Mouse (Mus musculus): Measurements from ENCODE around the gene Cpxm2. TPM values are rescaled to one million over a fixed set of nuclear protein-coding genes. Genes with fewer than 3 reads are reported as not detected.

The Cpxm2 gene
- total and polyA plus RNA-seq, 2 experiments from 2014 or later = 2.5 to 3.3 TPM

- H3K27ac ChIP-seq = no peak overlapping the region
- no peak for TF ChIP-seq CTCF (IDR thresholded peaks at IDR 0.05; ENCODE audit: low read depth)
- H3K4me1 ChIP-seq (ENCODE audit: insufficient read depth, low read length) = 0 out of 2 replicates have a peak, but pooled peaks cover 4% of the 10 kb centered on the region
- H3K9ac ChIP-seq (replicated peaks; ENCODE audit: low read length) = no peak overlapping the region
- H3K4me2 ChIP-seq (ENCODE audit: low read depth, low read length) = no peak overlapping the region
- no peaks in the 10 kb centered on the region for H3K9me3 ChIP-seq (ENCODE audit: low read length)
- no peaks in the 10 kb centered on the region for H3K27me3 ChIP-seq (ENCODE audit: insufficient read depth, low read length)
- no peaks in the 10 kb centered on the region for H3K36me3 ChIP-seq (ENCODE audit: insufficient read depth, low read length)
- WGBS = 46% methylated on average over 2 of the region's 2 CpGs
- H3K4me3 ChIP-seq (ENCODE audit: low read length) = no peak overlapping the region
- DNase-seq (ENCODE audit: low spot score) (peak; percentile 63), ATAC-seq (no peak)
These were observed 39.1 kb upstream of the Cpxm2 start for GRCm38 (mm10) chr7:132193606-132194005.

GRCm38 (mm10) chr7:132187456-132187855 is 32.9 kb upstream of the Cpxm2 start:
- no peak for ATAC-seq
- Histone ChIP-seq H3K4me3 (ENCODE audit: low read length) (no peak overlapping the region), H3K27ac (no peak overlapping the region), H3K4me2 (ENCODE audit: low read depth, low read length) (no peak overlapping the region), H3K4me1 (ENCODE audit: insufficient read depth, low read length) (peaks cover 6% of the 10 kb centered on the region), H3K9ac (replicated peaks; ENCODE audit: low read length) (no peak overlapping the region), H3K27me3 (ENCODE audit: insufficient read depth, low read length) (no peaks in the 10 kb centered on the region), H3K9me3 (ENCODE audit: low read length) (no peaks in the 10 kb centered on the region), H3K36me3 (ENCODE audit: insufficient read depth, low read length) (no peaks in the 10 kb centered on the region)
- TF ChIP-seq CTCF (IDR thresholded peaks at IDR 0.05; ENCODE audit: low read depth) = no peak
- WGBS = 62% methylated on average over 3 of the region's 3 CpGs
- no peak for DNase-seq (ENCODE audit: low spot score)

- H3K36me3 ChIP-seq (ENCODE audit: insufficient read depth, low read length) = no peaks in the 10 kb centered on the region
- ATAC-seq (no peak), DNase-seq (ENCODE audit: low spot score) (peak; percentile 79)
- no peak overlapping the region for H3K27ac ChIP-seq
- no peak overlapping the region for H3K9ac ChIP-seq (replicated peaks; ENCODE audit: low read length)
- H3K4me3 ChIP-seq (ENCODE audit: low read length) = no peak overlapping the region
- H3K9me3 ChIP-seq (ENCODE audit: low read length) = no peaks in the 10 kb centered on the region
- 0 out of 2 replicates have a peak overlapping the region, but pooled peaks have one; percentile 13 for H3K4me2 ChIP-seq (ENCODE audit: low read depth, low read length)
- TF ChIP-seq CTCF (IDR thresholded peaks at IDR 0.05; ENCODE audit: low read depth) = no peak
- H3K4me1 ChIP-seq (ENCODE audit: insufficient read depth, low read length) = peaks cover 6% of the 10 kb centered on the region
- H3K27me3 ChIP-seq (ENCODE audit: insufficient read depth, low read length) = no peaks in the 10 kb centered on the region
- WGBS = 15% methylated on average over 5 of the region's 5 CpGs
These were observed 29.4 kb upstream of the Cpxm2 start for GRCm38 (mm10) chr7:132183892-132184404.

- no peak for TF ChIP-seq CTCF (IDR thresholded peaks at IDR 0.05; ENCODE audit: low read depth)
- H3K9me3 ChIP-seq (ENCODE audit: low read length) = no peaks in the 10 kb centered on the region
- no peak overlapping the region for H3K4me2 ChIP-seq (ENCODE audit: low read depth, low read length)
- no peak overlapping the region for H3K27ac ChIP-seq
- H3K9ac ChIP-seq (replicated peaks; ENCODE audit: low read length) = no peak overlapping the region
- ATAC-seq (no peak), DNase-seq (ENCODE audit: low spot score) (no peak)
- no peaks in the 10 kb centered on the region for H3K36me3 ChIP-seq (ENCODE audit: insufficient read depth, low read length)
- H3K4me1 ChIP-seq (ENCODE audit: insufficient read depth, low read length) = peaks cover 6% of the 10 kb centered on the region
- H3K27me3 ChIP-seq (ENCODE audit: insufficient read depth, low read length) = no peaks in the 10 kb centered on the region
- WGBS = 92% methylated on average over 4 of the region's 4 CpGs
- H3K4me3 ChIP-seq (ENCODE audit: low read length) = no peak overlapping the region
These were observed 27.2 kb upstream of the Cpxm2 start for GRCm38 (mm10) chr7:132181586-132182198.

- Histone ChIP-seq H3K4me1 (ENCODE audit: insufficient read depth, low read length) (peaks cover 6% of the 10 kb centered on the region), H3K9ac (replicated peaks; ENCODE audit: low read length) (no peak overlapping the region), H3K27ac (no peak overlapping the region), H3K36me3 (ENCODE audit: insufficient read depth, low read length) (no peaks in the 10 kb centered on the region), H3K27me3 (ENCODE audit: insufficient read depth, low read length) (no peaks in the 10 kb centered on the region), H3K9me3 (ENCODE audit: low read length) (no peaks in the 10 kb centered on the region), H3K4me3 (ENCODE audit: low read length) (no peak overlapping the region), H3K4me2 (ENCODE audit: low read depth, low read length) (no peak overlapping the region)
- 76% methylated on average over 3 of the region's 3 CpGs for WGBS
- DNase-seq (ENCODE audit: low spot score) (no peak), ATAC-seq (no peak)
- TF ChIP-seq CTCF (IDR thresholded peaks at IDR 0.05; ENCODE audit: low read depth) = no peak
These were observed 26.5 kb upstream of the Cpxm2 start for GRCm38 (mm10) chr7:132181042-132181441.

- H3K36me3 ChIP-seq (ENCODE audit: insufficient read depth, low read length) = no peaks in the 10 kb centered on the region
- 51% methylated on average over 1 of the region's 1 CpGs for WGBS
- no peak overlapping the region for H3K9ac ChIP-seq (replicated peaks; ENCODE audit: low read length)
- H3K4me1 ChIP-seq (ENCODE audit: insufficient read depth, low read length) = peaks cover 4% of the 10 kb centered on the region
- no peaks in the 10 kb centered on the region for H3K9me3 ChIP-seq (ENCODE audit: low read length)
- no peaks in the 10 kb centered on the region for H3K27me3 ChIP-seq (ENCODE audit: insufficient read depth, low read length)
- no peak overlapping the region for H3K4me3 ChIP-seq (ENCODE audit: low read length)
- TF ChIP-seq CTCF (IDR thresholded peaks at IDR 0.05; ENCODE audit: low read depth) = no peak
- no peak overlapping the region for H3K4me2 ChIP-seq (ENCODE audit: low read depth, low read length)
- no peak overlapping the region for H3K27ac ChIP-seq
- no peak for DNase-seq (ENCODE audit: low spot score)
- no peak for ATAC-seq
These were observed 24.5 kb upstream of the Cpxm2 start for GRCm38 (mm10) chr7:132179049-132179448.

GRCm38 (mm10) chr7:132174787-132175186 is 20.2 kb upstream of the Cpxm2 start:
- H3K9me3 ChIP-seq (ENCODE audit: low read length) = no peaks in the 10 kb centered on the region
- no peak overlapping the region for H3K4me2 ChIP-seq (ENCODE audit: low read depth, low read length)
- H3K27me3 ChIP-seq (ENCODE audit: insufficient read depth, low read length) = no peaks in the 10 kb centered on the region
- 76% methylated on average over 5 of the region's 5 CpGs for WGBS
- no peaks in the 10 kb centered on the region for H3K36me3 ChIP-seq (ENCODE audit: insufficient read depth, low read length)
- no peak for TF ChIP-seq CTCF (IDR thresholded peaks at IDR 0.05; ENCODE audit: low read depth)
- ATAC-seq (no peak), DNase-seq (ENCODE audit: low spot score) (no peak)
- no peak overlapping the region for H3K9ac ChIP-seq (replicated peaks; ENCODE audit: low read length)
- no peak overlapping the region for H3K4me3 ChIP-seq (ENCODE audit: low read length)
- no peaks in the 10 kb centered on the region for H3K4me1 ChIP-seq (ENCODE audit: insufficient read depth, low read length)
- no peak overlapping the region for H3K27ac ChIP-seq
